Mouse (Mus musculus): ENCODE measurements at regions not wholly inside any gene's neighbourhood (a gene's known extent, or its start where the extent isn't known, plus 50 kb on each side); places are given as distances from the start of the nearest gene placed in this dataset.
A peak's percentile ranks its signal among the peaks of the same experiment; 100 is the strongest.

DNA sequence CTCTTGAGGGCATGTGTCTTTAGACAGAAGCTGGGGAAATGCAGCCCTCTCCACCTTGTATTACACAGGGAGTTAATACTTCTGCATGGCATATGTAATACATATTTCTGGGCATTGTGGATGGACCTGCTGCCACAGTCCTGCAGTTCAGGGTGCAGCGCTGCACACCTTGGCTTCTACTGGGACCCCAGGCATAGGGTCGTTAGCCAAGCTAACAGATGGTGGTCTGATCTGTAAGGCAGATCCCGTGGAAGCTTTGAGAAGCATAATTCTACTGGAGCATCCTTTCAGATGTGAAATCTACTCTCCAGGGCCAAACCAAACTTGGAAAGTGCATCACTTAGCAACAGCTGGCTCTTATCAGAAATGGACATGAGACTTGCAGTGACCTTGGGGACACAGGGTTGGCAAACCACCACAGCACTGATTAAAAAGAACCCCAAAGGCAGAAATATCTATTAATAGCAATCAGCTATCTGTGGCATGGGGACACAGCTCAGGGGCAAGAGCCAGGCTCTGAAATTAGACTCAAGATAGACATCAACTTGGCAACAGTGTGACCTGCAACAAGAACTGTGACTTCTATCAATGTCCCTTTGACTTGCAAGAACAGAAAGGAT, 155.0 kb downstream of the Drd1 start:
- peaks cover 19% of the 10 kb centered on the region for H3K4me1 ChIP-seq (ENCODE audit: control insufficient read depth, insufficient read depth)
- no peak overlapping the region for H3K9ac ChIP-seq (replicated peaks; ENCODE audit: low read depth, low read length)
- no peak overlapping the region for H3K4me2 ChIP-seq (ENCODE audit: low read depth, low read length)
- peak; percentile 85 for ATAC-seq (ENCODE audit: insufficient read depth, low read depth)
- TF ChIP-seq CTCF (IDR thresholded peaks at IDR 0.05; ENCODE audit: low read depth): no peak
- peak; percentile 73; the same call in 1 of the 2 replicates for TF ChIP-seq EP300 (IDR thresholded peaks at IDR 0.05; ENCODE audit: low read depth)
- no peaks in the 10 kb centered on the region for H3K27me3 ChIP-seq (ENCODE audit: control insufficient read depth, insufficient read depth, low read length)
- H3K27ac ChIP-seq (ENCODE audit: low read depth): peak overlapping the region; percentile 7; the same call in 1 of the 2 replicates
- H3K9me3 ChIP-seq (replicated peaks; ENCODE audit: control insufficient read depth, low read length): no peaks in the 10 kb centered on the region; the same call in 1 of the 2 replicates
- H3K4me3 ChIP-seq (ENCODE audit: low read depth, low read length): no peak overlapping the region
- H3K36me3 ChIP-seq (replicated peaks; ENCODE audit: control insufficient read depth, insufficient read depth, low read length): no peaks in the 10 kb centered on the region
- 36% methylated on average over 3 of the region's 3 CpGs for WGBS
- peak; percentile 47 for DNase-seq (ENCODE audit: low spot score)

GRCm38 (mm10) chr13:53898351-53898750, 157.2 kb downstream of the Drd1 start:
- no peak for ATAC-seq (ENCODE audit: insufficient read depth, low read depth)
- WGBS: 78% methylated on average over 10 of the region's 10 CpGs

DNA sequence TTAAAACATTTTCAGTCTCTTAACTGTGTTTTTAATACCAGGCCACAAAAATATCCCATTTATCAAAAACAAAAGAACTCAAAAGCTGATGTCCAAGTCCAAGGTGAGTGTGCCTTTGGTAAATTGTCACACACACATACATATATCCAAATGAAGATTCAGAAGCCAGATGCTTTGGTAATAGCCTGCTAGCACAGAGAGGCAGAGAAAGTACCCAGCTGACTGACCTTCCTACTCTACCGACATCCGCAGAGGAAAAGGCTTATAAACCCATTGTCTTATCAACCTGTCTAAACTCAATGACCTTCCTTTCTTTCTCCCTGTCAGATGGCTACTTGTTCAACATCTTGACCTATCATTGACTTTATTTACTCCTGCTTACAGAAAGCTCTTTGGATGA, 158.3 kb downstream of the Drd1 start:
- no peaks in the 10 kb centered on the region for H3K36me3 ChIP-seq (replicated peaks; ENCODE audit: control insufficient read depth, insufficient read depth, low read length)
- 94% methylated on average over 2 of the region's 2 CpGs for WGBS
- no peak for TF ChIP-seq CTCF (IDR thresholded peaks at IDR 0.05; ENCODE audit: low read depth)
- TF ChIP-seq EP300 (IDR thresholded peaks at IDR 0.05; ENCODE audit: low read depth): no peak
- H3K4me2 ChIP-seq (ENCODE audit: low read depth, low read length): no peak overlapping the region
- H3K9me3 ChIP-seq (replicated peaks; ENCODE audit: control insufficient read depth, low read length): no peaks in the 10 kb centered on the region; the same call in 1 of the 2 replicates
- DNase-seq (ENCODE audit: low spot score) (no peak), ATAC-seq (ENCODE audit: insufficient read depth, low read depth) (no peak)
- H3K27ac ChIP-seq (ENCODE audit: low read depth): no peak overlapping the region
- H3K27me3 ChIP-seq (ENCODE audit: control insufficient read depth, insufficient read depth, low read length): no peaks in the 10 kb centered on the region
- H3K4me3 ChIP-seq (ENCODE audit: low read depth, low read length): no peak overlapping the region
- H3K9ac ChIP-seq (replicated peaks; ENCODE audit: low read depth, low read length): no peak overlapping the region
- peaks cover 9% of the 10 kb centered on the region; the same call in 1 of the 2 replicates for H3K4me1 ChIP-seq (ENCODE audit: control insufficient read depth, insufficient read depth)

More at GRCm38 (mm10) chr13:53898351-53898750, 157.2 kb downstream of the Drd1 start:
- H3K4me1 ChIP-seq (ENCODE audit: control insufficient read depth, insufficient read depth): peaks cover 13% of the 10 kb centered on the region; the same call in 1 of the 2 replicates
- no peaks in the 10 kb centered on the region for H3K36me3 ChIP-seq (replicated peaks; ENCODE audit: control insufficient read depth, insufficient read depth, low read length)
- H3K27me3 ChIP-seq (ENCODE audit: control insufficient read depth, insufficient read depth, low read length): no peaks in the 10 kb centered on the region
- H3K4me2 ChIP-seq (ENCODE audit: low read depth, low read length): no peak overlapping the region
- no peak for DNase-seq (ENCODE audit: low spot score)
- TF ChIP-seq EP300 (IDR thresholded peaks at IDR 0.05; ENCODE audit: low read depth) (no peak), CTCF (IDR thresholded peaks at IDR 0.05; ENCODE audit: low read depth) (no peak)
- H3K9ac ChIP-seq (replicated peaks; ENCODE audit: low read depth, low read length): no peak overlapping the region
- H3K9me3 ChIP-seq (replicated peaks; ENCODE audit: control insufficient read depth, low read length): no peaks in the 10 kb centered on the region; the same call in 1 of the 2 replicates
- H3K27ac ChIP-seq (ENCODE audit: low read depth): no peak overlapping the region
- H3K4me3 ChIP-seq (ENCODE audit: low read depth, low read length): no peak overlapping the region

DNA sequence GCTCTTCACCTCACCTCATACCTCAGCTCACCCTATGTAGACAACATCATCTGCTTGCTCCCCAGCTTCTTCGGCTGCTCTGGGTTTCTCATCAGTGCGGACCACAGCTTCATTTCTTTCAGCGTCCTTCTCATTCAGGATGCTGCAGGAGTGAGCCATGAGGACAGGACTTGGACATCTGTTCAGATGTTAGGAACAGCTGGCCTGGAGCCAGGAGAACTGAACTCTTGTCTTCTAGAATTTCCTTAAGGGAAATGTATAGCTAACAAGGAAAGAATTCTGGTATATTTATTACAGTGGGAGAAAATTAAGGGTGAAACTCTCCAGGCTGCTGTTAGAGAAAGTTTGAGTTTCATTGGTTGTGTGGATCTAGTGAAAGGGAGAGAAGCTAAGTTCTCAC, 167.1 kb downstream of the Drd1 start:
- no peak for ATAC-seq (ENCODE audit: insufficient read depth, low read depth)
- DNase-seq (ENCODE audit: low spot score): no peak
- TF ChIP-seq CTCF (IDR thresholded peaks at IDR 0.05; ENCODE audit: low read depth): no peak
- TF ChIP-seq EP300 (IDR thresholded peaks at IDR 0.05; ENCODE audit: low read depth): no peak
- H3K27ac ChIP-seq (ENCODE audit: low read depth): no peak overlapping the region
- H3K27me3 ChIP-seq (ENCODE audit: control insufficient read depth, insufficient read depth, low read length): no peaks in the 10 kb centered on the region
- H3K4me2 ChIP-seq (ENCODE audit: low read depth, low read length): no peak overlapping the region
- no peaks in the 10 kb centered on the region for H3K36me3 ChIP-seq (replicated peaks; ENCODE audit: control insufficient read depth, insufficient read depth, low read length)
- H3K4me3 ChIP-seq (ENCODE audit: low read depth, low read length): no peak overlapping the region
- WGBS: 74% methylated on average over 3 of the region's 3 CpGs
- no peak overlapping the region for H3K9ac ChIP-seq (replicated peaks; ENCODE audit: low read depth, low read length)
- no peaks in the 10 kb centered on the region for H3K4me1 ChIP-seq (ENCODE audit: control insufficient read depth, insufficient read depth)
- no peaks in the 10 kb centered on the region for H3K9me3 ChIP-seq (replicated peaks; ENCODE audit: control insufficient read depth, low read length)

DNA sequence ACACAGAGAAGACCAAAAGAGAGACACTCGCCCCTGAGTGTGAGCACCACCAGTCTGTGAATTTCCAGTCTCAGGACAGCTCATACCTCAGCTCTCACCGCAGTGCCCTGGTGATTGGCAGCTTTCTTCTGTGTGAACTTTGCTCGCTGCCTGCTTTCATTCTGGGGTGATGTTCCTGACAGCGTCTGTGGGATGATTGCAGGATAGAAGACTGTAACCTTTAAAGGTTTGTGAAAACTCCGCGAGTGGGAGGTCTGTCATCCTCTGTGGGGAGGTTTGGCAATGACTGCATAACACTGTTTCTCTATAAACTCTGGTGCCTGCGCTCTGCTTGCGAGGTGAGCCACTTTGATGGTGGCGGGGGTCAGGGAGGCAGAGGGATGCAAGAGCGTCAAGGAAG, 169.7 kb downstream of the Drd1 start:
- Histone ChIP-seq H3K4me1 (ENCODE audit: control insufficient read depth, insufficient read depth) (no peaks in the 10 kb centered on the region), H3K27me3 (ENCODE audit: control insufficient read depth, insufficient read depth, low read length) (no peaks in the 10 kb centered on the region), H3K9me3 (replicated peaks; ENCODE audit: control insufficient read depth, low read length) (no peaks in the 10 kb centered on the region), H3K4me2 (ENCODE audit: low read depth, low read length) (no peak overlapping the region), H3K27ac (ENCODE audit: low read depth) (no peak overlapping the region), H3K9ac (replicated peaks; ENCODE audit: low read depth, low read length) (no peak overlapping the region), H3K4me3 (ENCODE audit: low read depth, low read length) (no peak overlapping the region), H3K36me3 (replicated peaks; ENCODE audit: control insufficient read depth, insufficient read depth, low read length) (no peaks in the 10 kb centered on the region)
- TF ChIP-seq EP300 (IDR thresholded peaks at IDR 0.05; ENCODE audit: low read depth) (no peak), CTCF (IDR thresholded peaks at IDR 0.05; ENCODE audit: low read depth) (no peak)
- no peak for DNase-seq (ENCODE audit: low spot score)
- no peak for ATAC-seq (ENCODE audit: insufficient read depth, low read depth)
- WGBS: 79% methylated on average over 10 of the region's 10 CpGs

GRCm38 (mm10) chr13:53883206-53883605, 172.3 kb downstream of the Drd1 start:
- H3K27ac ChIP-seq (ENCODE audit: low read depth): no peak overlapping the region
- 71% methylated on average over 6 of the region's 6 CpGs for WGBS
- no peak for TF ChIP-seq EP300 (IDR thresholded peaks at IDR 0.05; ENCODE audit: low read depth)
- TF ChIP-seq CTCF (IDR thresholded peaks at IDR 0.05; ENCODE audit: low read depth): no peak
- no peak for ATAC-seq (ENCODE audit: insufficient read depth, low read depth)
- peaks cover 5% of the 10 kb centered on the region; the same call in 1 of the 2 replicates for H3K9me3 ChIP-seq (replicated peaks; ENCODE audit: control insufficient read depth, low read length)
- no peak overlapping the region for H3K4me2 ChIP-seq (ENCODE audit: low read depth, low read length)
- H3K9ac ChIP-seq (replicated peaks; ENCODE audit: low read depth, low read length): no peak overlapping the region
- no peak overlapping the region for H3K4me3 ChIP-seq (ENCODE audit: low read depth, low read length)
- no peaks in the 10 kb centered on the region for H3K4me1 ChIP-seq (ENCODE audit: control insufficient read depth, insufficient read depth)
- H3K27me3 ChIP-seq (ENCODE audit: control insufficient read depth, insufficient read depth, low read length): no peaks in the 10 kb centered on the region
- no peaks in the 10 kb centered on the region for H3K36me3 ChIP-seq (replicated peaks; ENCODE audit: control insufficient read depth, insufficient read depth, low read length)
- DNase-seq (ENCODE audit: low spot score): no peak
